Comparison of ENCODE assay signal across 9 mouse cellular contexts in genomic region chr19:3355096-3355495, GRCm38 (mm10). TPM values are rescaled to one million over a fixed set of nuclear protein-coding genes. Genes with fewer than 3 reads are reported as not detected.
A peak's percentile ranks its signal among the peaks of the same experiment; 100 is the strongest.
DNase-seq lines count a peak whose midpoint lies in the region; ATAC-seq and TF ChIP-seq lines count a peak whose summit lies in the region.
"Had no signal": no experiment of that assay in that cellular context is flagged by ENCODE, and none has a peak within 500 bp of the region (broad histone marks: within the 10 kb centered on the region; RNA-seq: fewer than 3 reads in every experiment).

No protein-coding gene starts in this region.

- no peaks in the 10 kb centered on the region for H3K9me3 ChIP-seq in neural tube, embryonic 15.5 days (replicated peaks)

- H3K27ac ChIP-seq in heart, adult 2 months: no peak overlapping the region
- no peak overlapping the region for H3K27ac ChIP-seq in neural tube, embryonic 15.5 days (replicated peaks)

- intact Hi-C loops in heart, adult 2 months (cut with DNase I): loop anchor here (2.0 kb wide), 2 partner anchors 30 to 62 kb away; no protein-coding TSS in a partner anchor

- H3K9ac ChIP-seq in heart, adult 2 months (ENCODE audit: low read depth, low read length): no peak overlapping the region
- no peak overlapping the region for H3K9ac ChIP-seq in neural tube, embryonic 15.5 days (replicated peaks)

- 72% methylated on average over 5 of the region's 5 CpGs for WGBS in heart, adult 2 months
- WGBS in neural tube, embryonic 15.5 days: 70% methylated on average over 5 of the region's 5 CpGs

- no peaks in the 10 kb centered on the region for H3K27me3 ChIP-seq in heart, adult 2 months (ENCODE audit: control insufficient read depth, insufficient read depth, low read length)
- no peaks in the 10 kb centered on the region for H3K27me3 ChIP-seq in neural tube, embryonic 15.5 days (replicated peaks)

- no peak for DNase-seq in heart, adult 2 months
- no peak for DNase-seq in heart, adult 8-10 months (ENCODE audit: low spot score)
- peak; percentile 23 for DNase-seq in neural tube, embryonic 10.5 days (ENCODE audit: extremely low spot score, low spot score)
- peak; percentile 85 for DNase-seq in R1 (ENCODE audit: low read depth, low spot score)
- DNase-seq in lung, postnatal 14 days: peak; percentile 45
- DNase-seq in right cerebral cortex, adult 18-20 months: no peak
- DNase-seq: right cerebral cortex, postnatal 14 days had no signal

- TF ChIP-seq POLR2A in heart, adult 2 months (IDR thresholded peaks at IDR 0.05; ENCODE audit: insufficient read depth, low read depth, low read length): no peak

- ATAC-seq in neural tube, embryonic 15.5 days (ENCODE audit: low FRiP score): no peak
- ATAC-seq in activated CD4-positive, CD25-positive, alpha-beta regulatory T cell, adult 4 months: no peak

- H3K79me2 ChIP-seq in heart, adult 2 months (replicated peaks; ENCODE audit: control insufficient read depth, insufficient read depth, low read length): no peaks in the 10 kb centered on the region

- peaks cover 10% of the 10 kb centered on the region for H3K4me1 ChIP-seq in heart, adult 2 months (ENCODE audit: control insufficient read depth, insufficient read depth, low read length)
- H3K4me1 ChIP-seq in neural tube, embryonic 15.5 days: 0 out of 2 replicates have a peak, but pooled peaks cover 5% of the 10 kb centered on the region

- H3K36me3 ChIP-seq in heart, adult 2 months (ENCODE audit: control insufficient read depth, insufficient read depth, low read length): peaks cover 3% of the 10 kb centered on the region
- no peaks in the 10 kb centered on the region for H3K36me3 ChIP-seq in neural tube, embryonic 15.5 days

- no peak overlapping the region for H3K4me3 ChIP-seq in heart, adult 2 months
- no peak overlapping the region for H3K4me3 ChIP-seq in neural tube, embryonic 15.5 days (replicated peaks)

- no peak overlapping the region for H3K4me2 ChIP-seq in neural tube, embryonic 15.5 days

- peak; percentile 74 for TF ChIP-seq CTCF in heart, adult 2 months (IDR thresholded peaks at IDR 0.05)

- TF ChIP-seq EP300 in heart, adult 2 months (IDR thresholded peaks at IDR 0.05; ENCODE audit: insufficient read depth, low read depth, low read length): no peak

RNA-seq across cellular contexts. Expression of gene Cpt1a, which starts 33.0 kb away (rescaled TPM):
- total RNA-seq in heart, adult 2 months (2021): 10 to 100 TPM; 44.0 to 54.7 TPM
- polyA plus RNA-seq in heart, adult 2 months (2012; rRNA removed): 42.9 and 49.4 TPM in 2 replicates
- 10 to 100 TPM; 46.3 to 65.6 (median 57.4) TPM for total RNA-seq in heart, adult 8-10 months (2022)
- polyA plus RNA-seq in neural tube, embryonic 15.5 days (2015; fragmentation: Nextera tagmentation; extraction: Ambion mirVana): 14.7 and 21.6 TPM in 2 replicates
- 10 to 100 TPM; 18.3 to 18.4 TPM for polyA plus RNA-seq in activated CD4-positive, CD25-positive, alpha-beta regulatory T cell, adult 4 months (2017; shearing (Covaris generic))

RNA-seq across cellular contexts. Expression of gene Tesmin, which starts 33.6 kb away (rescaled TPM):
- 1 to 10 TPM; 2.5 to 2.6 TPM for total RNA-seq in heart, adult 2 months (2021)
- 1.8 and 2.2 TPM in 2 replicates for polyA plus RNA-seq in heart, adult 2 months (2012; rRNA removed)
- 1 to 10 TPM; 2.4 to 5.1 (median 3.1) TPM for total RNA-seq in heart, adult 8-10 months (2022)
- 0.33 and 0.38 TPM in 2 replicates for polyA plus RNA-seq in neural tube, embryonic 15.5 days (2015; fragmentation: Nextera tagmentation; extraction: Ambion mirVana)
- polyA plus RNA-seq in activated CD4-positive, CD25-positive, alpha-beta regulatory T cell, adult 4 months (2017; shearing (Covaris generic)): not detected

RNA-seq across cellular contexts. Expression of gene Gal, which starts 59.2 kb away (rescaled TPM):
- total RNA-seq in heart, adult 2 months (2021): not detected
- polyA plus RNA-seq in heart, adult 2 months (2012; rRNA removed): 0.14 TPM in 1 of 2 replicates, not detected in the other
- not detected for total RNA-seq in heart, adult 8-10 months (2022)
- 39.2 and 47.3 TPM in 2 replicates for polyA plus RNA-seq in neural tube, embryonic 15.5 days (2015; fragmentation: Nextera tagmentation; extraction: Ambion mirVana)
- 1 to 10 TPM in 1 of 2 experiments, not detected in 1; 2.1 TPM for polyA plus RNA-seq in activated CD4-positive, CD25-positive, alpha-beta regulatory T cell, adult 4 months (2017; shearing (Covaris generic))

Comparison
In these comparisons a context has a peak if more than half of its experiments do, and no peak if none do; other contexts are left out.
1. DNase-seq: peak in neural tube, embryonic 10.5 days (single experiment), R1 (single experiment) and lung, postnatal 14 days (single experiment); none in heart, adult 2 months (0 of 2), heart, adult 8-10 months (single experiment) and right cerebral cortex, adult 18-20 months (single experiment).
2. RNA of gene Gal, which starts 59.2 kb away (polyA plus RNA-seq): 39.2 to 47.3 TPM in neural tube, embryonic 15.5 days; 2.1 TPM in activated CD4-positive, CD25-positive, alpha-beta regulatory T cell, adult 4 months and 0.14 TPM in heart, adult 2 months; every median in the first group is over 10 times any median in the second.